Mouse (Mus musculus): ENCODE data around the gene Gm21304. TPM values are rescaled to one million over a fixed set of nuclear protein-coding genes. Genes with fewer than 3 reads are reported as not detected.

Gm21304 gene
- polyA plus RNA-seq (2015; fragmentation: Nextera tagmentation; extraction: Ambion mirVana), result not detected in 2 replicates

GRCm38 (mm10) chr10:104168215-104168614, at the start of gene Gm21304:
Gm21304 (plus strand) TSS chr10:104168515.

DNA sequence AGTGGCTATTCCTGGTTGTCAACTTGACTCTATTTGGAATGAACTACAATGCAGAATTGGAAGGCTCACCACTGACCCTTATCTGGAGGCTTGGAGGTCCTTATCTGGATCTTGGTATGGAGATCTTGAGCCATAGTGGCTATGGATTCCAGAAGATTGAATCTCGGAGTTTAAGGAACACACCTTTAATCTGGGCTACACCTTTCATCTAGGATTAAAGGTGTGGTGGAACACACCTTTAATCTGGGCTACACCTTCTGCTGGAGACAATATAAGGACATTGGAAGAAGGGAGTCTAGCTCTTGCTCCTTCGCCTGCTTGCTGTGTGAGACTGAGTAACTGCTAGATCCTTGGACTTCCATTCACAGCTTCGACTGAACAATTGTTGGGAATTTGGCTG, 25.6 kb upstream of the Gm21304 start, which contains the start of gene Gm21293:
Gene Gm21293, plus strand, starts transcription at position 301 of the 400 bp plus-strand sequence.

DNA sequence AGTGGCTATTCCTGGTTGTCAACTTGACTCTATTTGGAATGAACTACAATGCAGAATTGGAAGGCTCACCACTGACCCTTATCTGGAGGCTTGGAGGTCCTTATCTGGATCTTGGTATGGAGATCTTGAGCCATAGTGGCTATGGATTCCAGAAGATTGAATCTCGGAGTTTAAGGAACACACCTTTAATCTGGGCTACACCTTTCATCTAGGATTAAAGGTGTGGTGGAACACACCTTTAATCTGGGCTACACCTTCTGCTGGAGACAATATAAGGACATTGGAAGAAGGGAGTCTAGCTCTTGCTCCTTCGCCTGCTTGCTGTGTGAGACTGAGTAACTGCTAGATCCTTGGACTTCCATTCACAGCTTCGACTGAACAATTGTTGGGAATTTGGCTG, 17.1 kb upstream of the Gm21304 start, which contains the start of gene Gm6763:
Gene Gm6763, plus strand, starts transcription at position 301 of the 400 bp plus-strand sequence.

GRCm38 (mm10) chr10:104159706-104160105, 8.6 kb upstream of the Gm21304 start, which contains the start of gene Gm8764:
Gm8764 (plus strand) TSS chr10:104160006.

DNA sequence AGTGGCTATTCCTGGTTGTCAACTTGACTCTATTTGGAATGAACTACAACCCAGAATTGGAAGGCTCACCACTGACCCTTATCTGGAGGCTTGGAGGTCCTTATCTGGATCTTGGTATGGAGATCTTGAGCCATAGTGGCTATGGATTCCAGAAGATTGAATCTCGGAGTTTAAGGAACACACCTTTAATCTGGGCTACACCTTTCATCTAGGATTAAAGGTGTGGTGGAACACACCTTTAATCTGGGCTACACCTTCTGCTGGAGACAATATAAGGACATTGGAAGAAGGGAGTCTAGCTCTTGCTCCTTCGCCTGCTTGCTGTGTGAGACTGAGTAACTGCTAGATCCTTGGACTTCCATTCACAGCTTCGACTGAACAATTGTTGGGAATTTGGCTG, 8.4 kb downstream of the Gm21304 start, which contains the start of gene Gm21312:
Gene Gm21312, plus strand, starts transcription at position 301 of the 400 bp plus-strand sequence.

DNA sequence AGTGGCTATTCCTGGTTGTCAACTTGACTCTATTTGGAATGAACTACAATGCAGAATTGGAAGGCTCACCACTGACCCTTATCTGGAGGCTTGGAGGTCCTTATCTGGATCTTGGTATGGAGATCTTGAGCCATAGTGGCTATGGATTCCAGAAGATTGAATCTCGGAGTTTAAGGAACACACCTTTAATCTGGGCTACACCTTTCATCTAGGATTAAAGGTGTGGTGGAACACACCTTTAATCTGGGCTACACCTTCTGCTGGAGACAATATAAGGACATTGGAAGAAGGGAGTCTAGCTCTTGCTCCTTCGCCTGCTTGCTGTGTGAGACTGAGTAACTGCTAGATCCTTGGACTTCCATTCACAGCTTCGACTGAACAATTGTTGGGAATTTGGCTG, 16.9 kb downstream of the Gm21304 start, which contains the start of gene Gm20765:
Gene Gm20765, plus strand, starts transcription at position 301 of the 400 bp plus-strand sequence.

GRCm38 (mm10) chr10:104193742-104194141, 25.4 kb downstream of the Gm21304 start, which contains the start of gene Gm4340:
Gm4340 (plus strand) TSS chr10:104194042.

Other genes with a start within 250 kb of the Gm21304 start
- gene Gm21293, start 25.5 kb upstream of the Gm21304 start, polyA plus RNA-seq (2015; fragmentation: Nextera tagmentation; extraction: Ambion mirVana), result not detected in 2 replicates
- gene Gm6763, start 17.0 kb upstream of the Gm21304 start, polyA plus RNA-seq (2015; fragmentation: Nextera tagmentation; extraction: Ambion mirVana), result not detected in 2 replicates
- not detected in 2 replicates for gene Gm8764, start 8.5 kb upstream of the Gm21304 start, polyA plus RNA-seq (2015; fragmentation: Nextera tagmentation; extraction: Ambion mirVana)
- gene Gm21312, start 8.5 kb downstream of the Gm21304 start, polyA plus RNA-seq (2015; fragmentation: Nextera tagmentation; extraction: Ambion mirVana), result not detected in 2 replicates
- not detected in 2 replicates for gene Gm20765, start 17.0 kb downstream of the Gm21304 start, polyA plus RNA-seq (2015; fragmentation: Nextera tagmentation; extraction: Ambion mirVana)
- not detected in 2 replicates for gene Gm4340, start 25.5 kb downstream of the Gm21304 start, polyA plus RNA-seq (2015; fragmentation: Nextera tagmentation; extraction: Ambion mirVana)